Mouse (Mus musculus) testis, adult 2 months (tissue): ENCODE data around the gene Arglu1.

ENCODE experiments used
- CTCF ChIP-seq: fragments of 200-500 bp; IDR thresholded peaks from 2 replicates; pipeline ENCODE4 v1.5.1; 2012; ENCODE audit warnings: low read depth, mild to moderate bottlenecking, inconsistent platforms, low read length, moderate library complexity; ENCODE audit not compliant: control insufficient read depth, insufficient read depth, insufficient replicate concordance
- POLR2A ChIP-seq: fragments of 200-500 bp; IDR thresholded peaks from 2 replicates; pipeline ENCODE4 v1.6.1; 2012; ENCODE audit warnings: low read depth, mild to moderate bottlenecking, inconsistent platforms, low read length, moderate library complexity; ENCODE audit not compliant: control insufficient read depth

DNA sequence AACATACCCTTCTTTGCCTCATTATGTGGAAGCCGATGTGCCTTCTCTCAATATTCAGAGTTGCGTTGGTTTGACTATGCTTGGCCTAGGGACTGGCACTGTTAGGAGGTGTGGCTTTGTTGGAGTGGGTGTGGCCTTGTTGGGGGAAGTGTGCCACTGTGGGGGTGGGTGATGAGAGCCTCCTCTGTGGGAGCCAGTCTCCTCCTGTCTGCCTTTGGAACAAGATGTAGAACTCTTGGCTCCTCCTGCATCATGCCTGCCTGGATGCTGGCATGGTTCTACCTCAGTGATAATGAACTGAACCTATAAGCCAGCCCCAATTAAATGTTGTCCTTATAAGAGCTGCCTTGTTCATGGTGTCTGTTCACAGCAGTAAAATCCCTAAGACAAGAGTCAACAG lies 38.3 kb upstream of the Arglu1 start:
- no peak for TF ChIP-seq CTCF
- no peak for TF ChIP-seq POLR2A
